Mouse (Mus musculus): ENCODE data around the gene Tut7. TPM values are rescaled to one million over a fixed set of nuclear protein-coding genes. Genes with fewer than 3 reads are reported as not detected.

The Tut7 gene
- polyA plus RNA-seq, 1 experiment from 2014 or later: 40.1 TPM

GRCm38 (mm10) chr13:59768531-59768930, 54.4 kb downstream of the Tut7 start:
- Histone ChIP-seq H3K27ac (ENCODE audit: low read depth, low read length) (no peak overlapping the region), H3K4me2 (peak overlapping the region; percentile 80), H3K9me3 (replicated peaks; ENCODE audit: control insufficient read depth, low read length) (no peaks in the 10 kb centered on the region), H3K9ac (ENCODE audit: low read depth, low read length) (peak overlapping the region; percentile 95), H3K36me3 (ENCODE audit: control insufficient read depth, insufficient read depth, low read length) (no peaks in the 10 kb centered on the region), H3K4me3 (ENCODE audit: low read depth, low read length) (peak overlapping the region; percentile 86), H3K27me3 (ENCODE audit: control insufficient read depth, insufficient read depth, low read length) (no peaks in the 10 kb centered on the region), H3K4me1 (ENCODE audit: control insufficient read depth, insufficient read depth, low read length) (peaks cover 39% of the 10 kb centered on the region)
- 23% methylated on average over 13 of the region's 13 CpGs for WGBS (ENCODE audit: insufficient replicate concordance)
- no peak for ATAC-seq (replicated peaks; ENCODE audit: insufficient number of reproducible peaks, low FRiP score, low TSS enrichment)

GRCm38 (mm10) chr13:59766786-59767515, 56.0 kb downstream of the Tut7 start:
- WGBS (ENCODE audit: insufficient replicate concordance): 64% methylated on average over 11 of the region's 11 CpGs
- Histone ChIP-seq H3K9me3 (replicated peaks; ENCODE audit: control insufficient read depth, low read length) (no peaks in the 10 kb centered on the region), H3K4me2 (peak overlapping the region; percentile 80), H3K9ac (ENCODE audit: low read depth, low read length) (peak overlapping the region; percentile 50; the same call in 1 of the 2 replicates), H3K27ac (ENCODE audit: low read depth, low read length) (peak overlapping the region; percentile 31), H3K27me3 (ENCODE audit: control insufficient read depth, insufficient read depth, low read length) (no peaks in the 10 kb centered on the region), H3K4me1 (ENCODE audit: control insufficient read depth, insufficient read depth, low read length) (peaks cover 38% of the 10 kb centered on the region), H3K4me3 (ENCODE audit: low read depth, low read length) (peak overlapping the region; percentile 25), H3K36me3 (ENCODE audit: control insufficient read depth, insufficient read depth, low read length) (no peaks in the 10 kb centered on the region)
- ATAC-seq (replicated peaks; ENCODE audit: insufficient number of reproducible peaks, low FRiP score, low TSS enrichment): no peak

GRCm38 (mm10) chr13:59762791-59763190, 60.2 kb downstream of the Tut7 start:
- Histone ChIP-seq H3K27me3 (ENCODE audit: control insufficient read depth, insufficient read depth, low read length) (no peaks in the 10 kb centered on the region), H3K9me3 (replicated peaks; ENCODE audit: control insufficient read depth, low read length) (no peaks in the 10 kb centered on the region), H3K36me3 (ENCODE audit: control insufficient read depth, insufficient read depth, low read length) (peaks cover 17% of the 10 kb centered on the region), H3K27ac (ENCODE audit: low read depth, low read length) (no peak overlapping the region), H3K4me3 (ENCODE audit: low read depth, low read length) (no peak overlapping the region), H3K9ac (ENCODE audit: low read depth, low read length) (no peak overlapping the region), H3K4me2 (no peak overlapping the region), H3K4me1 (ENCODE audit: control insufficient read depth, insufficient read depth, low read length) (peaks cover 23% of the 10 kb centered on the region)
- WGBS (ENCODE audit: insufficient replicate concordance): 87% methylated on average over 7 of the region's 7 CpGs
- ATAC-seq (replicated peaks; ENCODE audit: insufficient number of reproducible peaks, low FRiP score, low TSS enrichment): no peak

GRCm38 (mm10) chr13:59756906-59757305, 66.0 kb downstream of the Tut7 start:
- Histone ChIP-seq H3K27ac (ENCODE audit: low read depth, low read length) (no peak overlapping the region), H3K4me2 (no peak overlapping the region), H3K9me3 (replicated peaks; ENCODE audit: control insufficient read depth, low read length) (no peaks in the 10 kb centered on the region), H3K9ac (ENCODE audit: low read depth, low read length) (no peak overlapping the region), H3K4me3 (ENCODE audit: low read depth, low read length) (no peak overlapping the region), H3K4me1 (ENCODE audit: control insufficient read depth, insufficient read depth, low read length) (0 out of 2 replicates have a peak, but pooled peaks cover 2% of the 10 kb centered on the region), H3K27me3 (ENCODE audit: control insufficient read depth, insufficient read depth, low read length) (no peaks in the 10 kb centered on the region), H3K36me3 (ENCODE audit: control insufficient read depth, insufficient read depth, low read length) (peaks cover 25% of the 10 kb centered on the region)
- no peak for ATAC-seq (replicated peaks; ENCODE audit: insufficient number of reproducible peaks, low FRiP score, low TSS enrichment)
- 72% methylated on average over 7 of the region's 7 CpGs for WGBS (ENCODE audit: insufficient replicate concordance)

GRCm38 (mm10) chr13:59750310-59750709, 72.6 kb downstream of the Tut7 start:
- WGBS (ENCODE audit: insufficient replicate concordance): 65% methylated on average over 12 of the region's 12 CpGs
- Histone ChIP-seq H3K9me3 (replicated peaks; ENCODE audit: control insufficient read depth, low read length) (no peaks in the 10 kb centered on the region), H3K4me1 (ENCODE audit: control insufficient read depth, insufficient read depth, low read length) (0 out of 2 replicates have a peak, but pooled peaks cover 2% of the 10 kb centered on the region)

GRCm38 (mm10) chr13:59746711-59747110, 76.2 kb downstream of the Tut7 start, which contains the start of gene 1700014D04Rik:
Gene 1700014D04Rik (minus strand): TSS chr13:59746752.
- no peak within 1 kb of the TSS for H3K4me3 ChIP-seq (ENCODE audit: low read depth, low read length)
- H3K36me3 ChIP-seq (ENCODE audit: control insufficient read depth, insufficient read depth, low read length): no peaks in the 10 kb centered on the region
- ATAC-seq (replicated peaks; ENCODE audit: insufficient number of reproducible peaks, low FRiP score, low TSS enrichment): no peak
- H3K9me3 ChIP-seq (replicated peaks; ENCODE audit: control insufficient read depth, low read length): no peaks in the 10 kb centered on the region
- WGBS (ENCODE audit: insufficient replicate concordance): 79% methylated on average over 9 of the region's 9 CpGs
- H3K4me2 ChIP-seq: no peak within 1 kb of the TSS
- H3K4me1 ChIP-seq (ENCODE audit: control insufficient read depth, insufficient read depth, low read length): 0 out of 2 replicates have a peak, but pooled peaks cover 2% of the 10 kb centered on the region
- no peak within 1 kb of the TSS for H3K27ac ChIP-seq (ENCODE audit: low read depth, low read length)
- H3K9ac ChIP-seq (ENCODE audit: low read depth, low read length): no peak within 1 kb of the TSS
- H3K27me3 ChIP-seq (ENCODE audit: control insufficient read depth, insufficient read depth, low read length): no peaks in the 10 kb centered on the region

More at GRCm38 (mm10) chr13:59750310-59750709, 72.6 kb downstream of the Tut7 start:
- Histone ChIP-seq H3K4me2 (no peak overlapping the region), H3K27me3 (ENCODE audit: control insufficient read depth, insufficient read depth, low read length) (no peaks in the 10 kb centered on the region), H3K27ac (ENCODE audit: low read depth, low read length) (no peak overlapping the region), H3K9ac (ENCODE audit: low read depth, low read length) (no peak overlapping the region), H3K36me3 (ENCODE audit: control insufficient read depth, insufficient read depth, low read length) (peaks cover 5% of the 10 kb centered on the region; the same call in 1 of the 2 replicates), H3K4me3 (ENCODE audit: low read depth, low read length) (no peak overlapping the region)
- no peak for ATAC-seq (replicated peaks; ENCODE audit: insufficient number of reproducible peaks, low FRiP score, low TSS enrichment)

- Histone ChIP-seq H3K4me3 (ENCODE audit: low read depth, low read length) (no peak overlapping the region), H3K27me3 (ENCODE audit: control insufficient read depth, insufficient read depth, low read length) (no peaks in the 10 kb centered on the region), H3K9ac (ENCODE audit: low read depth, low read length) (no peak overlapping the region), H3K4me2 (no peak overlapping the region), H3K4me1 (ENCODE audit: control insufficient read depth, insufficient read depth, low read length) (0 out of 2 replicates have a peak, but pooled peaks cover 2% of the 10 kb centered on the region), H3K27ac (ENCODE audit: low read depth, low read length) (no peak overlapping the region), H3K36me3 (ENCODE audit: control insufficient read depth, insufficient read depth, low read length) (no peaks in the 10 kb centered on the region), H3K9me3 (replicated peaks; ENCODE audit: control insufficient read depth, low read length) (no peaks in the 10 kb centered on the region)
- WGBS (ENCODE audit: insufficient replicate concordance): 58% methylated on average over 6 of the region's 6 CpGs
- ATAC-seq (replicated peaks; ENCODE audit: insufficient number of reproducible peaks, low FRiP score, low TSS enrichment): no peak
These were observed 76.8 kb downstream of the Tut7 start for GRCm38 (mm10) chr13:59746164-59746563.

GRCm38 (mm10) chr13:59745462-59745861, 77.5 kb downstream of the Tut7 start:
- WGBS (ENCODE audit: insufficient replicate concordance): 77% methylated on average over 6 of the region's 6 CpGs
- Histone ChIP-seq H3K4me1 (ENCODE audit: control insufficient read depth, insufficient read depth, low read length) (0 out of 2 replicates have a peak, but pooled peaks cover 2% of the 10 kb centered on the region), H3K27ac (ENCODE audit: low read depth, low read length) (no peak overlapping the region), H3K4me3 (ENCODE audit: low read depth, low read length) (no peak overlapping the region), H3K36me3 (ENCODE audit: control insufficient read depth, insufficient read depth, low read length) (no peaks in the 10 kb centered on the region), H3K27me3 (ENCODE audit: control insufficient read depth, insufficient read depth, low read length) (no peaks in the 10 kb centered on the region), H3K9me3 (replicated peaks; ENCODE audit: control insufficient read depth, low read length) (no peaks in the 10 kb centered on the region), H3K9ac (ENCODE audit: low read depth, low read length) (no peak overlapping the region), H3K4me2 (no peak overlapping the region)
- ATAC-seq (replicated peaks; ENCODE audit: insufficient number of reproducible peaks, low FRiP score, low TSS enrichment): no peak

- no peaks in the 10 kb centered on the region for H3K36me3 ChIP-seq (ENCODE audit: control insufficient read depth, insufficient read depth, low read length)
- no peaks in the 10 kb centered on the region for H3K9me3 ChIP-seq (replicated peaks; ENCODE audit: control insufficient read depth, low read length)
- WGBS (ENCODE audit: insufficient replicate concordance): 72% methylated on average over 10 of the region's 10 CpGs
- H3K27ac ChIP-seq (ENCODE audit: low read depth, low read length): no peak overlapping the region
- H3K4me2 ChIP-seq: no peak overlapping the region
- H3K4me1 ChIP-seq (ENCODE audit: control insufficient read depth, insufficient read depth, low read length): no peaks in the 10 kb centered on the region
- ATAC-seq (replicated peaks; ENCODE audit: insufficient number of reproducible peaks, low FRiP score, low TSS enrichment): no peak
- H3K9ac ChIP-seq (ENCODE audit: low read depth, low read length): no peak overlapping the region
- H3K27me3 ChIP-seq (ENCODE audit: control insufficient read depth, insufficient read depth, low read length): no peaks in the 10 kb centered on the region
- H3K4me3 ChIP-seq (ENCODE audit: low read depth, low read length): no peak overlapping the region
These were observed 81.2 kb downstream of the Tut7 start for GRCm38 (mm10) chr13:59741697-59742096.
